Mouse (Mus musculus) hindbrain, embryonic 13.5 days (tissue): ENCODE data around the gene Gm13289. TPM values are rescaled to one million over a fixed set of nuclear protein-coding genes. Genes with fewer than 3 reads are reported as not detected.
"Not testable (repeated sequence)": the region's sequence is repeated elsewhere in the genome, so short reads cannot be mapped to it uniquely, and the experiment has no call there.

Source experiments
- ATAC-seq: fragments of 200-750 bp; cut with Nextera tagmentation; 2 replicates; pipeline ENCODE4 v1.8.0; 2017; ENCODE audit warnings: moderate TSS enrichment; ENCODE audit not compliant: low FRiP score
- H3K27ac ChIP-seq: fragments of 300-500 bp; sonication (generic); 2 replicates; pipeline ENCODE4 v1.5.1; 2015; ENCODE audit warnings: inconsistent platforms, mild to moderate bottlenecking, moderate library complexity
- H3K27me3 ChIP-seq: fragments of 300-500 bp; sonication (generic); 2 replicates; pipeline ENCODE4 v1.6.1; 2015; ENCODE audit warnings: mild to moderate bottlenecking, inconsistent platforms
- H3K36me3 ChIP-seq: fragments of 300-500 bp; sonication (generic); 2 replicates; pipeline ENCODE4 v1.6.1; 2015; ENCODE audit warnings: mild to moderate bottlenecking, inconsistent platforms
- H3K4me1 ChIP-seq: fragments of 300-500 bp; sonication (generic); replicated peaks from 2 replicates; pipeline ENCODE4 v1.6.1; 2015; ENCODE audit warnings: inconsistent platforms
- H3K4me2 ChIP-seq: fragments of 300-500 bp; sonication (generic); 2 replicates; pipeline ENCODE4 v1.6.1; 2015; ENCODE audit warnings: inconsistent platforms, mild to moderate bottlenecking, moderate library complexity
- H3K4me3 ChIP-seq: fragments of 300-500 bp; sonication (generic); 2 replicates; pipeline ENCODE4 v1.5.1; 2015; ENCODE audit warnings: mild to moderate bottlenecking, inconsistent platforms
- H3K9ac ChIP-seq: fragments of 300-500 bp; sonication (generic); 2 replicates; pipeline ENCODE4 v1.6.1; 2015; ENCODE audit warnings: mild to moderate bottlenecking, inconsistent platforms
- H3K9me3 ChIP-seq: fragments of 300-500 bp; sonication (generic); 2 replicates; pipeline ENCODE4 v1.6.1; 2016; ENCODE audit warnings: inconsistent platforms
- WGBS: fragments of 180-500 bp; shearing (Covaris S2); methylation state at CpG from one replicate; pipeline ENCODE4 v1.1.7; 2015; 5-methylcytosine and 5-hydroxymethylcytosine counted together
- polyA plus RNA-seq: library from polyadenylated mRNA; unstranded; fragments of >200 nt; fragmentation: Nextera tagmentation; extraction: Ambion mirVana; gene quantifications from 2 replicates; pipeline ENCODE4 v1.2.1, GENCODE M21; 2015

The Gm13289 gene
- polyA plus RNA-seq, 1 experiment from 2014 or later = not detected

DNA sequence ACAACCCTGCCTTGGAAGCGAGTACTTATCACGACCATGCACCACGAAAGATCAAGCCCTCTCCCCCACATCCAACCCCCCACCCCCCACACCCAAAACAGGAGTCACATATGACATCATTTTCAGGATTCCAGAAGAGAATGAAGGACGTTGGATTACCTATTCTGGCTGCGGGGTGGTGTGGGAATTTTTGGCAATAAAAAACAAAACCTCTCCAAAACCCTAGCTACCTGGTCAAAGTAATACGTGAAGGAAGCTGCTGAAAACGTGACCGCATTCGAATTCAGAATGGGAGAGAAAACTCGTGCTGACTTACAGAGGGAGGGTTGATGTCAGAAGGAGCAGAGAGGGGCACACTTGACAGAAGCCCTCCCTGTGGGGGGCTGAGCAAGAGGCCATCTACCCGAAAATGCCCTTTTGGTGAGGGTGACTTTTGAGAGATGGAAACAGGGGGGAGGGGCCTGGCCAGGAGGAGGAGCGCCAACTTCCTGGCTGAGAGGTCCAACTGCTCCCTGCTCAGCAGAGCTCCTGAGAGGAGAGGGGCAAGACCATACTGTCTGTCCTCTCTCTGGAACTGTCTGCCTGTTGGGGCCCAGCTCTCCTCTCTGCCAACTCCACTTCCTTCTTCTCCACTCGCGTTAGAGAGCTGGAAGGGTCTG lies 17.0 kb upstream of the Gm13289 start, which contains the start of gene Gm13283:
Gene Gm13283, plus strand, starts transcription at position 510 of the 659 bp plus-strand sequence.
- not testable (repeated sequence) for H3K9me3 ChIP-seq, ATAC-seq, H3K4me1 ChIP-seq, H3K36me3 ChIP-seq, H3K27ac ChIP-seq, H3K27me3 ChIP-seq, H3K9ac ChIP-seq
- Histone ChIP-seq H3K4me3 (peak within 1 kb of the TSS; percentile 35), H3K4me2 (peak within 1 kb of the TSS; percentile 61)
- 18% methylated on average over 10 of the region's 14 CpGs for WGBS

- ATAC-seq, H3K9me3 ChIP-seq: not testable (repeated sequence)
- under 1% methylated on average over 28 of the region's 28 CpGs for WGBS
These were observed 16.3 kb upstream of the Gm13289 start for GRCm38 (mm10) chr4:88760431-88760830.

DNA sequence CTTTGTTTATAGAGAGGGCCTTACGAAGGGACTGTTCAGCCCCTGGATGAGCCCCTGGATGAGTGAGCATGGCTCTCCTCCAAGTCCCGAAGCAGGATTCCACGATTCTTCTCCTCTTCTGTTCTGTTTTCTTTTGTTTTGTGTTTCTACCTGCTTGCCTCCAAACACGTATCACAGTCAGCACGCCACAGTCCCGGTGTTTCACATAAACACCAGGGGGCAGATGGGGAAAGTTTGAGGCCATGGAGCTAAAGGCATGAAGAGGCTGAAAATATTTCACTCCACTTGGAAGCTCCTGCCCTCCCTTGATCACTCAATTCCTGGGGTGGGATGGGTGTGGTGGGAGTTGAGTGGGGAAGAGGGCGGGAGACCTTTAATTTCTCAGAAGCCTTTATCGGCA lies 14.9 kb upstream of the Gm13289 start:
- H3K27me3 ChIP-seq, H3K9me3 ChIP-seq, H3K4me2 ChIP-seq, H3K27ac ChIP-seq, H3K9ac ChIP-seq, H3K4me3 ChIP-seq, ATAC-seq, H3K4me1 ChIP-seq, H3K36me3 ChIP-seq: not testable (repeated sequence)
- WGBS = 70% methylated on average over 6 of the region's 8 CpGs

More at GRCm38 (mm10) chr4:88760431-88760830, 16.3 kb upstream of the Gm13289 start:
- Histone ChIP-seq H3K4me3 (peak overlapping the region; percentile 35), H3K4me2 (peak overlapping the region; percentile 61)
- H3K36me3 ChIP-seq, H3K27me3 ChIP-seq, H3K4me1 ChIP-seq, H3K27ac ChIP-seq, H3K9ac ChIP-seq: not testable (repeated sequence)

DNA sequence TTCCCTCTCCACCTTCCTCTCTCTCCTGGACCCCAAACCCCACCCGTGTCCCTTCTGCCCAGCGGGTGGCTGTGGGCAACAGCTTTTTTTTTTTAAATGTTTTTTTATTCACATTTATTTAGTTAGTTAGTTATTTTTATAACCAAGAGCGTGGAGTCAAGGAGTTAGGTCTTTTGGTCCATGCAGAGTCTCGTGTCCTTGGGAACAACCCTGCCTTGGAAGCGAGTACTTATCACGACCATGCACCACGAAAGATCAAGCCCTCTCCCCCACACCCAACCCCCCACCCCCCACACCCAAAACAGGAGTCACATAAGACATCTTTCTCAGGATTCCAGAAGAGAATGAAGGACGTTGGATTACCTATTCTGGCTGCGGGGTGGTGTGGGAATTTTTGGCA lies 14.4 kb upstream of the Gm13289 start:
- WGBS = 60% methylated on average over 9 of the region's 9 CpGs
- not testable (repeated sequence) for H3K36me3 ChIP-seq, H3K4me2 ChIP-seq, ATAC-seq, H3K4me3 ChIP-seq, H3K4me1 ChIP-seq, H3K9ac ChIP-seq, H3K27ac ChIP-seq, H3K9me3 ChIP-seq, H3K27me3 ChIP-seq

GRCm38 (mm10) chr4:88763384-88764018 lies 13.2 kb upstream of the Gm13289 start:
- H3K36me3 ChIP-seq, H3K27me3 ChIP-seq, ATAC-seq, H3K27ac ChIP-seq, H3K9me3 ChIP-seq, H3K9ac ChIP-seq, H3K4me1 ChIP-seq: not testable (repeated sequence)
- peak overlapping the region; percentile 59 for H3K4me2 ChIP-seq
- 2% methylated on average over 38 of the region's 42 CpGs for WGBS
- H3K4me3 ChIP-seq = peak overlapping the region; percentile 36

DNA sequence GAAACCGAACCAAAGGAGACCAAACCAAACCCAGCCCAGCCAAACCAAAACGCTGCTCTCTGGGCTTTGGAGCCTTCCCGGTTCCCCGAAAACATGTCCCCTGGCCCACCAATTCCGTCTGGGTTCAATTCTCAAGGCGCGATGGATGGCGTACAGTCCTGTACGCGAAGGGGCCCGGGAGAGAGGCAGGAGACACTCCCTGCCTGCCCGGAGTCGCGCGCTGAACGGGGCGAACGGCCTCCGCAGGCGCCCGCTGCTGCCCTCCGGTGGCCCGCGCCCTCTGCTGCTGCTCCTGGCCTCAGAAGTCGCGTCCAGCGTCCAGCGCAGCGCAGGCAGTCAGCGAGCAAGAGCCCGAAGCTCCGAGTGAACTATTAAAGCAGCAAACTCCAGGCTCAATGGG lies 3.2 kb upstream of the Gm13289 start, which contains the start of gene Gm13290:
Gene Gm13290, plus strand, starts transcription at position 301 of the 400 bp plus-strand sequence.
- H3K27ac ChIP-seq, ATAC-seq, H3K9me3 ChIP-seq, H3K27me3 ChIP-seq, H3K36me3 ChIP-seq, H3K9ac ChIP-seq, H3K4me3 ChIP-seq, H3K4me1 ChIP-seq, H3K4me2 ChIP-seq: not testable (repeated sequence)
- WGBS = no CpG with 5 or more reads among the region's 32 CpGs

GRCm38 (mm10) chr4:88779550-88779949 lies 2.8 kb downstream of the Gm13289 start, which contains the start of gene Gm13272:
TSS of gene Gm13272 (plus strand) at chr4:88779850.
- not testable (repeated sequence) for H3K9me3 ChIP-seq, ATAC-seq

DNA sequence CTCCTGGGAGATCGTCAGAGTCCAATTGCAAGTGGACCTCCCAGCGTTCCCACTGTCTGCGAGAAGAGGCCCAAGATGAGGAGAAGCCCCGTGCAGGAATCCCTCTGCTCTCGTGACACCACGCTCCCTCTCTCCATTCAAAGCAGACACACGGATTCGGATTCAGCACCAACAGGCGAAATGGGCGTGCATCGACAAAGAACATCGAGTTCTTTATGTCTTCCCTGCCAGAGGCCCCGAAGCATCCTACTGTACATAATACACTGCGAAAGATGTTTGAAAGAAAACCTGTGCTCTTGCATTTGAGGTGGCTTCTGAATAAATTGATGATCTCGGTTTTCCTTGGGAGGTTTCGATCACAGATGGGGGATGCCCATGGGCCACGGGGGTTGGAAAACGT lies 3.6 kb downstream of the Gm13289 start:
- not testable (repeated sequence) for H3K4me2 ChIP-seq, H3K9me3 ChIP-seq, H3K9ac ChIP-seq, H3K27me3 ChIP-seq, H3K4me1 ChIP-seq, H3K27ac ChIP-seq, H3K4me3 ChIP-seq, H3K36me3 ChIP-seq, ATAC-seq
- WGBS = 55% methylated on average over 16 of the region's 18 CpGs

More at GRCm38 (mm10) chr4:88779550-88779949, 2.8 kb downstream of the Gm13289 start, which contains the start of gene Gm13272:
- H3K9ac ChIP-seq, H3K27ac ChIP-seq, H3K4me1 ChIP-seq, H3K4me3 ChIP-seq, H3K36me3 ChIP-seq, H3K27me3 ChIP-seq, H3K4me2 ChIP-seq: not testable (repeated sequence)
- no CpG with 5 or more reads among the region's 29 CpGs for WGBS

- ATAC-seq, H3K9me3 ChIP-seq, H3K27me3 ChIP-seq, H3K36me3 ChIP-seq, H3K27ac ChIP-seq, H3K9ac ChIP-seq, H3K4me1 ChIP-seq: not testable (repeated sequence)
- Histone ChIP-seq H3K4me2 (peak within 1 kb of the TSS; percentile 39), H3K4me3 (peak within 1 kb of the TSS; percentile 20)
- WGBS = 16% methylated on average over 5 of the region's 7 CpGs
These were observed 5.1 kb downstream of the Gm13289 start, which contains the start of gene Ifnz for GRCm38 (mm10) chr4:88781831-88782230. TSS of gene Ifnz (plus strand) at chr4:88782131.

DNA sequence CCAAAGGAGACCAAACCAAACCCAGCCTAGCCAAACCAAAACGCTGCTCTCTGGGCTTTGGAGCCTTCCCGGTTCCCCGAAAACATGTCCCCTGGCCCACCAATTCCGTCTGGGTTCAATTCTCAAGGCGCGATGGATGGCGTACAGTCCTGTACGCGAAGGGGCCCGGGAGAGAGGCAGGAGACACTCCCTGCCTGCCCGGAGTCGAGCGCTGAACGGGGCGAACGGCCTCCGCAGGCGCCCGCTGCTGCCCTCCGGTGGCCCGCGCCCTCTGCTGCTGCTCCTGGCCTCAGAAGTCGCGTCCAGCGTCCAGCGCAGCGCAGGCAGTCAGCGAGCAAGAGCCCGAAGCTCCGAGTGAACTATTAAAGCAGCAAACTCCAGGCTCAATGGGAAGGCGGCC lies 5.6 kb downstream of the Gm13289 start:
- 0% methylated on average over 3 of the region's 31 CpGs for WGBS
- ATAC-seq = not testable (repeated sequence)

GRCm38 (mm10) chr4:88785409-88785808 lies 8.7 kb downstream of the Gm13289 start, which contains the start of gene Gm13276:
TSS of gene Gm13276 (plus strand) at chr4:88785709.
- H3K9me3 ChIP-seq, H3K27ac ChIP-seq, H3K4me3 ChIP-seq, H3K9ac ChIP-seq, H3K4me2 ChIP-seq, H3K36me3 ChIP-seq, H3K27me3 ChIP-seq, H3K4me1 ChIP-seq, ATAC-seq: not testable (repeated sequence)
- WGBS = no CpG with 5 or more reads among the region's 27 CpGs

More for the DNA sequence above, 5.6 kb downstream of the Gm13289 start:
- H3K4me1 ChIP-seq, H3K36me3 ChIP-seq, H3K27me3 ChIP-seq, H3K9me3 ChIP-seq, H3K9ac ChIP-seq, H3K27ac ChIP-seq: not testable (repeated sequence)
- H3K4me2 ChIP-seq = peak overlapping the region; percentile 39
- H3K4me3 ChIP-seq = peak overlapping the region; percentile 20

GRCm38 (mm10) chr4:88788402-88788801 lies 11.7 kb downstream of the Gm13289 start, which contains the start of gene Gm13277:
TSS of gene Gm13277 (plus strand) at chr4:88788632.
- not testable (repeated sequence) for H3K4me3 ChIP-seq, H3K4me1 ChIP-seq, H3K4me2 ChIP-seq, H3K9ac ChIP-seq, H3K36me3 ChIP-seq, ATAC-seq, H3K27ac ChIP-seq, H3K9me3 ChIP-seq, H3K27me3 ChIP-seq
- 0% methylated on average over 4 of the region's 28 CpGs for WGBS

DNA sequence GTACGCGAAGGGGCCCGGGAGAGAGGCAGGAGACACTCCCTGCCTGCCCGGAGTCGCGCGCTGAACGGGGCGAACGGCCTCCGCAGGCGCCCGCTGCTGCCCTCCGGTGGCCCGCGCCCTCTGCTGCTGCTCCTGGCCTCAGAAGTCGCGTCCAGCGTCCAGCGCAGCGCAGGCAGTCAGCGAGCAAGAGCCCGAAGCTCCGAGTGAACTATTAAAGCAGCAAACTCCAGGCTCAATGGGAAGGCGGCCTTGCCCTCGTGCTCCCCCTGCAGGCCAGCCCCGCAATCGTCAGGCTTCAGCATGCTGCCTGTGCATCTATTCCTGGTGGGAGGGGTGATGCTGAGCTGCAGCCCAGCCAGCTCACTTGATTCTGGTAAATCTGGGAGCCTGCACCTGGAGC lies 14.5 kb downstream of the Gm13289 start, which contains the start of gene Gm13278:
Gene Gm13278, plus strand, starts transcription at position 301 of the 400 bp plus-strand sequence.
- not testable (repeated sequence) for H3K36me3 ChIP-seq, H3K27me3 ChIP-seq, H3K4me2 ChIP-seq, H3K4me3 ChIP-seq, H3K27ac ChIP-seq, H3K4me1 ChIP-seq, H3K9me3 ChIP-seq, ATAC-seq, H3K9ac ChIP-seq
- WGBS = no CpG with 5 or more reads among the region's 28 CpGs
